Mouse (Mus musculus) thymus, postnatal 25 days (tissue): ENCODE data around the gene Ly86.
A peak's percentile ranks its signal among the peaks of the same experiment; 100 is the strongest.

ENCODE experiments used
- DNase-seq: peaks from one replicate; pipeline ENCODE4 v3.0.0; 2022

Ly86 gene

DNA sequence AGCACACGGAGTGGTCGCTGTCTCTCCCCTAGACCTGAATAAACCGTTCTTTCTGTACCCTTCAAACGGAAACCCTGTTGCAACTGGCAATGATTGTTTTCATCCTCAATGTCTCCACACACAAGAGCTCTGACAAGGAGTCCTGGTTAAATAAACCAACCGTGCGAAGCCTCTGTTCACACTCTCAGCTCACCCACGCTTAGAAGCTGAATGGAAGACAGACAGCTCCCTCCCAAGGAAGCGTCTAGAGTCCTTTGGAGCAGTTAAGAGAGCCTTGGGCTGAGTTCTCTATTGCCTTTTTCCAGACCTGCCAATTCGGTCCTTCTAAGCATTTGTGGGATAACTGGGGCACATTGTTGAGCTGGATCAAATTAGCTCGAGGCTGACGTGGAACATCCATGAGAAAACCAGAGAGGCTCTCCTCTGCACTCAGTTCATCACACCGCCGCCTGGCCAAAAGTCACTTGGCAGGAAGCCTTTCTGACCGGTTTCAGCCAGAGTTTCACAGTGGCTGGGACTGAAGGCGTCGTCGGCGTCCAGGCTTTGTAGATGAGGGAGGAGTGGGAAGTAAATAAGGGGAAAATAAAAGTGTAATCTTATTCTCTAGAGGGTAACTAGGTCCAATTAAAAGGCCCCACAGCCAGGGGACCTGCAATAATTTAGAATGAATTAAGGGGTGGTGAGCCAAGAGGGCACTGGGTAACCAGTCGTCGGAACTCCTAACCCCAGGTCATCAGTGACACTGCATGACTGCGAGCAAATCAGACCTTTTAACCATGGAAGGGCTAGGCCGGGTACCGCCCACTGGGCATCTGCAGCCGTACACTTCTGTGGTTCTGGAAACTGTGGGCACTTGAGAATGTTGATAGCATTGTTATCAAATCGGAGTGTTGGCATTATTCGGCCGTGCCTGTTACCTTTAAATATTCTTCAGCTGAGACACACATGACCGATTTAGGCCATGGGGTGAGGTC lies 115.2 kb downstream of the Ly86 start:
- DNase-seq, result no peak

DNA sequence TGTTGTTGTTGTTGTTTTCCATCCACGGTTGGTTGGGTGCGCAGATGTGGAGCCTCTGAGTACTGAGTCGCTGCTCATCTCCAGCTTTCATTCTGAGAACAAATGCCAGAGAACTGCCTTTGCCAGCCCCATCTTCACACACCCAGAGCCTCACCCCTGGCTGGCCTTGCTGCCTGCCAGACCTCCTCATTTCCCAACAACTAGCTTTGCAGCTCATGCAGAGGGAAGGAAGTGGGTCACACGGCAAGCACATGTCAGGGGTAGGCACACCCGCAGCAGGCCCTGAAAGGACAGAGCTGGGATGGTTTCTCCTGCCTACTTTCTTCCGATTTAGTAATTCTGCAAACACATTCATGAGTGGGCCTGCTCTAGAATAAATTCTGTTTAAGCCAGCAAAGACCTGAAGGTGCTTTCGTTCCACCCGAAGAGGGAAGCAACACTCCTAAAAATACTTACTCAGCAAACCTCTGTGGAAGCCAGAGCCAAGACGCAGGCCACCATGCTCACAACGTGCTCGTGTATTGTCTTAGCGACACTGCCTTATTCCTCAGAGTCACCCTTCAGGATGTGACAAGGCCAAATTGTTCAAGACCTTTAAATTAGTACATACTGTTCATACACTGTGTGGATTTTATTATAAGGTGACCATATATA lies 117.2 kb downstream of the Ly86 start:
- no peak for DNase-seq

DNA sequence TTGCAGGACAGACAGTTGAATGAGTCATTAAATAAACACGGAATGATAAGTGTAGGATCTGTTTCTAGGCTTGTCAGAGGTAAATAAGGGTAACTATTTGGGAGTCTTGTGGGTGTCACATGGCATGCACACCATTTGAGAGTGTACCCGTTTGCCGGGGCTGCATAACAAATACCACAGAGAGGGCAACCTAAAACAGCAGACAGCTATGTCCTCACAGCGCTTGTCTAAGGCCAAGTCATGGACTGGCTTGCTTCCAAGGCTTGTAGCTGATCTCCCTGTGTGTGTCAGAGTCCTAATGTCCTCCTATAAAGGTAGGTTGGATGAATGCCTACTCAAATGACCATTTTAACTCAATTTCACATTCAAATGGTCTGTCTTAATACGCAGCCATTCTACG lies 120.7 kb downstream of the Ly86 start:
- no peak for DNase-seq

DNA sequence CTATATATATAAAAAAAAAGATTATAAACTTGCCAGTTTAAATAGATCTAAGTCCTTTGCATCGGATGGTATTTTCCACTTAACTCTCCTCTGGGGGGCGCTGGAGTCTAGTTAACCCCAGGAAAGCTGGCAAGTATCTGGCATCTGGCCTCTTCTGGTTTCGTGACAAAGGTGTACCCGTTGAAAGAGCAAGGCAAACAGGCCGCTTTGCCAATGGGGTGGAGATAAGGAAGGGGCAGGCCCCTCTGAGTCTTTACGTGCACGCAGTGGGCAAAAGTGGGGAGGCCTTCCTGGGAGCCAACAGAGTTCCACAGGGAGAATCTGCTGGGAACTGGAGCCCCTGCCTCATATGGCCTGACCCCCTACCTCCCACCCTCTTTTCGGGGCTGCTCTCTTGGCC lies 122.8 kb downstream of the Ly86 start:
- peak; percentile 74 for DNase-seq
